Mouse (Mus musculus) limb, embryonic 11.5 days (tissue): Measurements from ENCODE around the gene A630001G21Rik. TPM values are rescaled to one million over a fixed set of nuclear protein-coding genes. Genes with fewer than 3 reads are reported as not detected.
A peak's percentile ranks its signal among the peaks of the same experiment; 100 is the strongest.

Experiments
- ATAC-seq: fragments of 200-750 bp; cut with Nextera tagmentation; 2 replicates; pipeline ENCODE4 v1.8.0; 2017; ENCODE audit warnings: low read depth; ENCODE audit not compliant: insufficient number of reproducible peaks, low FRiP score, low TSS enrichment
- DNase-seq: peaks from one replicate; pipeline ENCODE4 v3.0.0-alpha.2; 2015; ENCODE audit warnings: low spot score
- H3K27ac ChIP-seq: fragments of 300-500 bp; sonication (generic); replicated peaks from 2 replicates; pipeline ENCODE4 v1.5.1; 2014; ENCODE audit warnings: low read depth, mild to moderate bottlenecking, low read length
- H3K27me3 ChIP-seq: fragments of 300-500 bp; sonication (generic); 2 replicates; pipeline ENCODE4 v1.6.1; 2014; ENCODE audit warnings: mild to moderate bottlenecking, low read length, mixed read lengths; ENCODE audit not compliant: control insufficient read depth, insufficient read depth
- H3K36me3 ChIP-seq: fragments of 300-500 bp; sonication (generic); 2 replicates; pipeline ENCODE4 v1.6.1; 2014; ENCODE audit warnings: mild to moderate bottlenecking, low read length, moderate library complexity, mixed read lengths; ENCODE audit not compliant: control insufficient read depth, insufficient read depth
- H3K4me1 ChIP-seq: fragments of 300-500 bp; sonication (generic); 2 replicates; pipeline ENCODE4 v1.6.1; 2014; ENCODE audit warnings: low read length, mixed read lengths; ENCODE audit not compliant: control insufficient read depth, insufficient read depth
- H3K4me2 ChIP-seq: fragments of 300-500 bp; sonication (generic); 2 replicates; pipeline ENCODE4 v1.6.1; 2014; ENCODE audit warnings: low read depth, mild to moderate bottlenecking, moderate library complexity; ENCODE audit not compliant: severe bottlenecking
- H3K4me3 ChIP-seq: fragments of 300-500 bp; sonication (generic); 2 replicates; pipeline ENCODE4 v1.5.1; 2014; ENCODE audit warnings: low read depth, low read length
- H3K9ac ChIP-seq: fragments of 300-500 bp; sonication (generic); 2 replicates; pipeline ENCODE4 v1.6.1; 2014; ENCODE audit warnings: mild to moderate bottlenecking, low read length
- H3K9me3 ChIP-seq: fragments of 300-500 bp; sonication (generic); 2 replicates; pipeline ENCODE4 v1.6.1; 2016; ENCODE audit warnings: low read length; ENCODE audit not compliant: control insufficient read depth
- WGBS: fragments of 180-500 bp; shearing (Covaris S2); extraction: QIAGEN DNeasy Blood & Tissue Kit; methylation state at CpG from one replicate; pipeline ENCODE4 v1.1.7; 2014; 5-methylcytosine and 5-hydroxymethylcytosine counted together
- polyA plus RNA-seq: library from polyadenylated mRNA; unstranded; fragments of >200 nt; fragmentation: Nextera tagmentation; extraction: Ambion mirVana; gene quantifications from 2 replicates; pipeline ENCODE4 v1.2.1, GENCODE M21; 2014

The A630001G21Rik gene
- polyA plus RNA-seq, 1 experiment from 2014 or later, result 0.64 TPM

DNA sequence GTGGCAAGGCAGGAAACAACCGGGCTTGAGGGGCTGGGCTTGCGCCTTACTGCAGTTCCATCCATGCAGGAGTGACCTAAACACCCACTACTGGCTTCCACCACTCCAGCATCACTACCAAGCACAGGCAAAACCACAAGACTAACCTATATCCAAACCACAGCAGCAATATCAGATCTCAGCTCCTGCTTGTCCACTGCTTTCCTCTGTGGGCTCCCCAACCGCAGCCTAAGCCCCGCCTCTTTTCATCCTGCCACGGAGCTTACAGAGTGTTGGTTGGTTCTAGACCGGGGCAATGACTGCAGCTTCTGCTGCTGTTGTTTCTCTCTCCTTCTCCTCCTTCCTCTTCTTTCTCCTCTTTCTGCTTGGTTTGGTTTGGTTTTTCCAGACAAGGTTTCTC lies 15.1 kb downstream of the A630001G21Rik start:
- Histone ChIP-seq H3K36me3 (no peaks in the 10 kb centered on the region), H3K27me3 (no peaks in the 10 kb centered on the region), H3K4me2 (no peak overlapping the region), H3K4me1 (no peaks in the 10 kb centered on the region), H3K9me3 (no peaks in the 10 kb centered on the region), H3K27ac (no peak overlapping the region), H3K4me3 (no peak overlapping the region), H3K9ac (no peak overlapping the region)
- DNase-seq, result no peak
- no peak for ATAC-seq
- WGBS, result 81% methylated on average over 6 of the region's 6 CpGs

DNA sequence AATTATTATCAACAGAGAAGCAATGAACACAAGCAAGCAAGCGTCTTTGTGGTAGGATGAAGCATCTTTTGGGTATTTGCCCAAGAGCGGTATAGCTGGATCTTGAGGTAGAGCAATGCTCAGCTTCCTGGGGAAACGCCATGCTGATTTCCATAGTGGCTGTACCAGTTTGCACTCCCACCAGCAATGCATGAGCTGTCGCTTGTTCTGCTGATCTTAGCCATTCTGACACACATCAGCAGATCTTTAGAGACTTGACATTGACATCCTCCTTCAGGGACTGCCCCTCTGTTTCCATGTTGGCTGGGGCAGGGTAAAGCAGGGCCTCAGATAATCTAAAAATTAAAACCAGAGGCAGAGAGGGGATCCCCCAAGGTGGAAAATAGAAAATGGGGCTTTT lies 16.8 kb downstream of the A630001G21Rik start:
- H3K9ac ChIP-seq, result no peak overlapping the region
- 91% methylated on average over 4 of the region's 4 CpGs for WGBS
- H3K4me3 ChIP-seq, result no peak overlapping the region
- H3K27me3 ChIP-seq, result no peaks in the 10 kb centered on the region
- DNase-seq (no peak), ATAC-seq (no peak)
- no peaks in the 10 kb centered on the region for H3K4me1 ChIP-seq
- H3K36me3 ChIP-seq, result no peaks in the 10 kb centered on the region
- H3K4me2 ChIP-seq, result no peak overlapping the region
- no peak overlapping the region for H3K27ac ChIP-seq
- H3K9me3 ChIP-seq, result no peaks in the 10 kb centered on the region

DNA sequence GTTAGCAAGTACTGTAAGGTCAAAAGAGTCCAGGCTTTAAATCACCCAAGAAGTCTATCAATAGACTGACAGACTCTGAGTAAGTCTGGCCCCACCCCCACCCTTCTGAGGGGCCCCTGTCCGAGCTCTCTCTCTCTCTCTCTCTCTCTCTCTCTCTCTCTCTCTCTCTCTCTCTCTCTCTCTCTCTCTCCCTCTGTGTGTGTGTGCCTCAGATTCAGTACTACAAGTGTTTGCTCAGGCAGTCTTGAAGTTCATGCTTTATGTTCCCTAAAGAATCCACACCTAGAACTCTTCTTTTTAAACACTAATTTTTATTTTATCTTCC lies 19.5 kb downstream of the A630001G21Rik start:
- ATAC-seq, result no peak
- Histone ChIP-seq H3K36me3 (no peaks in the 10 kb centered on the region), H3K9ac (no peak overlapping the region), H3K4me1 (no peaks in the 10 kb centered on the region), H3K4me3 (no peak overlapping the region), H3K9me3 (no peaks in the 10 kb centered on the region), H3K27me3 (no peaks in the 10 kb centered on the region), H3K27ac (no peak overlapping the region), H3K4me2 (no peak overlapping the region)
- WGBS, result 0% methylated on average over 1 of the region's 1 CpGs
- no peak for DNase-seq

DNA sequence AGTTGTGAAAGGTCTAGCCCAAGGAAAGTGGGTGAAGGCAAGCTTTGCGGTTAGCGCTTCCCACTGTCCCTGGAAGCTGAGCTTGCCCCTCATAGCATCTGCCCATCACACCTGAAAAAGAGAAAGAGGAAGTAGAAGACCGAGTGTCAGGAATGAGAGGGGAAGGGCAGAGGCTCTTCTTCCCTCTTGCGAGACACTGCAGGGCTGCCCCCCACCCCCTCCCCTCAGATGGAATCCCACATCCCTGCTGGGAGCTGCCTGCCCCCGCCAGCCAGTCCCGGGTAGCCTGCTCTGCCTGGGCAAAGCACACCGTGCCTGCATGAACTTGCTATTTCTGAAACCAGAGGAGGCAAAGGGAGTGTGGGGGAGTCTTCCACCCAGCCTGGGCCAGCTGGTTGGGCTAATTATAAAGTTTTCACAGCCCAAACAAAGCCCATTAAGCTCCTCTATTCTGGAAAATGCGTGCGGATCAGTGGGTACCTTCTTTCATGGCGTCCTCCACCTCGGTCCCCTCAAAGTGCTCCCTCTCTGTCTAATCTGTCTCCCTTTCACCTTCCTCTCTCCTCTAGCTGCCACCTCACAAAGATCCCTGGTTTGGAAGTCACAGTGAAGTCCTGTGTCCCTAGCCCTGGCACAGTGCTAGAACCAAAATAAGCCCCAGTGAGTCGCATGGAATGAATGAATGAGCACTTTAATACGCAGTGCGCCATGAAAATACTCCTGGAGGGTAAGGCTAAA lies 20.0 kb downstream of the A630001G21Rik start:
- Histone ChIP-seq H3K9me3 (no peaks in the 10 kb centered on the region), H3K9ac (no peak overlapping the region), H3K4me1 (no peaks in the 10 kb centered on the region), H3K36me3 (no peaks in the 10 kb centered on the region), H3K27me3 (no peaks in the 10 kb centered on the region), H3K4me3 (no peak overlapping the region), H3K27ac (no peak overlapping the region), H3K4me2 (peak overlapping the region; percentile 7; the same call in 1 of the 2 replicates)
- no peak for ATAC-seq
- no peak for DNase-seq
- 28% methylated on average over 13 of the region's 14 CpGs for WGBS

DNA sequence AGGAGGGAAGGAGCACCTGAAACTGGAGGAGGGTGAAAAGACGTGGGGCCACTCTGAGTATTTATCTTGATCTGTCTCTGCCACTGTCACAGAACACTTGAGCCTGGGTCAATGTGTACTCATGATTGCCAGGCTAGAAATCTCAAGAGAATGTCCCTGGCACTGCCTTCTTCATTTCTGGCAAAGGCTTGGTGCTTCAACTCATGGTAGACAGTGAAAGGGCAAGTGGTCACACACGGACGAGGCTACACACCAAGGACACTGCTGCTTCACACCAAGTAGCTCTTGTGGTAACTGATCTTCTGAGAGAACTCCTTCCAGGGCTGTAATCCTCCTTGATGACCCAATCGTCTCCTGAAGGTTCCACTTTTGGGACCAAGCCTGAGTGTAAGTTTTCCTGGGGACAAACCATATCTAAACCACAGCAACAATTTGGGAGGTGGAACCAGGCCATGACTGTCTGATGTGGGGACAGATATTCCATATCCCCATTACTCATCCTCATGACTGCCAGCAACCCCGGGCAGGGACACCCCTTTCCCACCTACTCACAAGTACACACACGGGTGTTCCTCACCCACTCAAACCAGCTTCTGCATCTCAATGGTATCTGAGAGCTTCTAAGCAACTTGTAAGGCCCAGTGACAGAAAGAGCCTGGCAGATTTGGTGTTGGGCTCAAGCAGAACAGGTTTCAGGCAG lies 20.8 kb downstream of the A630001G21Rik start:
- no peaks in the 10 kb centered on the region for H3K36me3 ChIP-seq
- ATAC-seq, result no peak
- H3K4me3 ChIP-seq, result no peak overlapping the region
- no peaks in the 10 kb centered on the region for H3K9me3 ChIP-seq
- H3K27ac ChIP-seq, result no peak overlapping the region
- H3K4me2 ChIP-seq, result no peak overlapping the region
- no peaks in the 10 kb centered on the region for H3K4me1 ChIP-seq
- 79% methylated on average over 6 of the region's 6 CpGs for WGBS
- DNase-seq, result no peak
- no peak overlapping the region for H3K9ac ChIP-seq
- no peaks in the 10 kb centered on the region for H3K27me3 ChIP-seq

DNA sequence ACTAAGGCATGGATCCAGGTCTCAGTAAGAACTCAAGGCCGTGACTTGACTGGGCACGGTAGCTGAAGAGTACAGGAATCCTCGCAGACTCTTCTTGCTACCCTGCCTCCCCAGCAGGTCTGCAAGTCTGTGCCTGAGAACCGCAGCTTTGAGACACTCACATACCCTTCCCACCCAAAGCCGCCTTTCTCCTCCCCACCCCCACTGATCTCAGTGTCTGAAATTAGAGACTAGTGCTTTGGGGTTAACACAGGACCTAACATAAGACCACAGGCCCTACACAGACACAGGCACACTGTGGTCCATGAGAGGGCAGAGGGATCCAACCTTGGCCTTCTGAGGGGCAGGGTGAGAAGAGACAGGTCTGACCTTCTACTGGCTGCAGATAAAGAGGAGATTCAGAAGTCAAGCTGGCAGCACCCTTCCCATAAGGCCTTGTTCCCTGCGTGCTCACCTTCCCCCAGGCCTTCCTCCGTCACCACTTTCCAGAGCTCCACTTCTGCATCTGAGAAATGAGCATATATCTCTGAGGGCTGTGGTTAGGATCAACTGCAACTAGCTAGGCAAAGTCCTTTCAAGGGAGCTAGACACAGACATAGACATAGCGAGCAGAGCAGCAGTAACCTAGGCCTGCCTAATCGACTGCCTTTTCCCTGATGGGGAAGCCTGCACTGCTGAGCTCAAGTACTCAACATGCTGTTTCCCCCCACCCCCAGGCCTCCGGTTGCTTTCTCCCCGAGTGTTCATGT lies 26.3 kb downstream of the A630001G21Rik start:
- DNase-seq (no peak), ATAC-seq (no peak)
- Histone ChIP-seq H3K27ac (no peak overlapping the region), H3K9me3 (no peaks in the 10 kb centered on the region), H3K4me1 (no peaks in the 10 kb centered on the region), H3K4me2 (no peak overlapping the region), H3K4me3 (no peak overlapping the region), H3K36me3 (no peaks in the 10 kb centered on the region), H3K9ac (no peak overlapping the region), H3K27me3 (no peaks in the 10 kb centered on the region)
- 78% methylated on average over 11 of the region's 11 CpGs for WGBS

DNA sequence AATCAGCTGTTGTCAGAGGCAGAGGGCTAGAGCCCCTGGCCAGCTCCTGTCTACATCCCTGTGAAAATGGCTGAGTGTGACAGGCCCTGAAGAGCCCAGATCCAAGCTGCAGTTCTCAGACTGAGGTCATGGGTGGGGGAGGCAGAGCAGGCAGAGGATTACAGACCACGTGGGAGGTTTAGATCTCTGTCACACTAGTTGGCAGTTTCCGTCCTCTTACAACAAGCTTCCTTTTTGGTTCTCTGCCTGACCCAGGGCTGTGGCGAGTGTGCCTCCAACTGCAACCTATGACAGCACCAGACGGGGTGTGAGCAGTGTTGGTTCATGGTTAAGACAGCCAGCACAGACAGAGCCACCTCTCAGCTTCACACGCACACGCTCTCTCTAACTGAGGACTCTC lies 26.9 kb downstream of the A630001G21Rik start:
- no peak overlapping the region for H3K4me2 ChIP-seq
- DNase-seq, result no peak
- no peak for ATAC-seq
- no peaks in the 10 kb centered on the region for H3K36me3 ChIP-seq
- H3K4me3 ChIP-seq, result no peak overlapping the region
- H3K9ac ChIP-seq, result no peak overlapping the region
- H3K27me3 ChIP-seq, result no peaks in the 10 kb centered on the region
- no peak overlapping the region for H3K27ac ChIP-seq
- no peaks in the 10 kb centered on the region for H3K9me3 ChIP-seq
- H3K4me1 ChIP-seq, result no peaks in the 10 kb centered on the region
- WGBS, result 63% methylated on average over 6 of the region's 6 CpGs

DNA sequence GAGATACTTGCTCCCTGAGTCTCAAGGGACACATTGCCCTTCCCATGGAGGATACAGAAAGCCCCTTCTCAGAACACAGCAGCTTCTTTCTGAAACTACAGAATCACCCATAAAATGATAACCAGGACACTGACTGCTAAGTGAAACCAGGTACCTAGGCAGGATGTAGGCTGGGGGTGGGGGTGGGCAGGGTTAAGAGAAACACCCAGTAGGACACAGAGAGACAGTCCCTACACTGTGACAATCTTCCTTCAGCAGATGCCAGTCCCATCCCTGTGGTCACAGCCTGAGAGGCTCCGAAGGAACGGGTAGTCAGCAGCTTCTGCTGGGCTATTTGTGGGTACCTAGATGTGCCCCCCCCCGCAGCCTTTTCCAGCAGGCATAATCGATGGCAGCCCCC lies 27.8 kb downstream of the A630001G21Rik start:
- H3K4me2 ChIP-seq, result no peak overlapping the region
- DNase-seq, result no peak
- H3K9me3 ChIP-seq, result no peaks in the 10 kb centered on the region
- H3K4me3 ChIP-seq, result no peak overlapping the region
- no peaks in the 10 kb centered on the region for H3K4me1 ChIP-seq
- no peaks in the 10 kb centered on the region for H3K27me3 ChIP-seq
- H3K9ac ChIP-seq, result no peak overlapping the region
- WGBS, result 86% methylated on average over 4 of the region's 4 CpGs
- H3K36me3 ChIP-seq, result no peaks in the 10 kb centered on the region
- no peak for ATAC-seq
- no peak overlapping the region for H3K27ac ChIP-seq
